Mouse (Mus musculus) intestine, embryonic 16.5 days (tissue): ENCODE results near the gene Tmem30b. TPM values are rescaled to one million over a fixed set of nuclear protein-coding genes. Genes with fewer than 3 reads are reported as not detected.

Experiments used
- ATAC-seq: fragments of 200-750 bp; cut with Nextera tagmentation; 2 replicates; pipeline ENCODE4 v1.8.0; 2017; ENCODE audit warnings: moderate TSS enrichment, moderate library complexity
- H3K27ac ChIP-seq: fragments of 300-500 bp; sonication (generic); 2 replicates; pipeline ENCODE4 v1.5.1; 2014; ENCODE audit warnings: mild to moderate bottlenecking, low read length
- H3K27me3 ChIP-seq: fragments of 300-500 bp; sonication (generic); replicated peaks from 2 replicates; pipeline ENCODE4 v1.6.1; 2014; ENCODE audit warnings: low read length, control low read depth, mixed read lengths; ENCODE audit not compliant: control insufficient read depth, insufficient read depth
- H3K36me3 ChIP-seq: fragments of 300-500 bp; sonication (generic); 2 replicates; pipeline ENCODE4 v1.6.1; 2014; ENCODE audit warnings: low read length, control low read depth; ENCODE audit not compliant: control insufficient read depth, insufficient read depth
- H3K4me1 ChIP-seq: fragments of 300-500 bp; sonication (generic); 2 replicates; pipeline ENCODE4 v1.6.1; 2014; ENCODE audit warnings: low read length, control low read depth, mixed read lengths; ENCODE audit not compliant: control insufficient read depth, insufficient read depth
- H3K4me2 ChIP-seq: fragments of 300-500 bp; sonication (generic); 2 replicates; pipeline ENCODE4 v1.6.1; 2014; ENCODE audit warnings: low read depth, low read length, control low read depth
- H3K4me3 ChIP-seq: fragments of 300-500 bp; sonication (generic); 2 replicates; pipeline ENCODE4 v1.5.1; 2014; ENCODE audit warnings: mild to moderate bottlenecking, low read length
- H3K9ac ChIP-seq: fragments of 300-500 bp; sonication (generic); 2 replicates; pipeline ENCODE4 v1.6.1; 2014; ENCODE audit warnings: low read depth, low read length
- H3K9me3 ChIP-seq: fragments of 300-500 bp; sonication (generic); 2 replicates; pipeline ENCODE4 v1.6.1; 2016; ENCODE audit warnings: low read length, control low read depth; ENCODE audit not compliant: control insufficient read depth
- WGBS: fragments of 180-500 bp; shearing (Covaris S2); extraction: QIAGEN DNeasy Blood & Tissue Kit; methylation state at CpG from one replicate; pipeline ENCODE4 v1.1.7; 2014; 5-methylcytosine and 5-hydroxymethylcytosine counted together
- polyA plus RNA-seq: library from polyadenylated mRNA; unstranded; fragments of >200 nt; fragmentation: Nextera tagmentation; extraction: Ambion mirVana; gene quantifications from 2 replicates; pipeline ENCODE4 v1.2.1, GENCODE M21; 2015

Tmem30b gene
- polyA plus RNA-seq, 1 experiment from 2014 or later, result 82.9 TPM

GRCm38 (mm10) chr12:73511467-73512047 is 34.6 kb downstream of the Tmem30b start:
- Histone ChIP-seq H3K4me2 (no peak overlapping the region), H3K4me1 (0 out of 2 replicates have a peak, but pooled peaks cover 3% of the 10 kb centered on the region), H3K27ac (no peak overlapping the region), H3K9me3 (no peaks in the 10 kb centered on the region), H3K36me3 (no peaks in the 10 kb centered on the region), H3K4me3 (no peak overlapping the region), H3K27me3 (0 out of 2 replicates have a peak, but pooled peaks cover 2% of the 10 kb centered on the region), H3K9ac (no peak overlapping the region)
- ATAC-seq, result no peak
- 81% methylated on average over 16 of the region's 16 CpGs for WGBS

- peaks cover 3% of the 10 kb centered on the region; the same call in 1 of the 2 replicates for H3K4me1 ChIP-seq
- H3K4me3 ChIP-seq, result no peak overlapping the region
- H3K27me3 ChIP-seq, result 0 out of 2 replicates have a peak, but pooled peaks cover 2% of the 10 kb centered on the region
- H3K36me3 ChIP-seq, result no peaks in the 10 kb centered on the region
- WGBS, result 64% methylated on average over 14 of the region's 14 CpGs
- ATAC-seq, result no peak
- peak overlapping the region; percentile 14; the same call in 1 of the 2 replicates for H3K4me2 ChIP-seq
- H3K9me3 ChIP-seq, result no peaks in the 10 kb centered on the region
- no peak overlapping the region for H3K27ac ChIP-seq
- H3K9ac ChIP-seq, result no peak overlapping the region
Observed at GRCm38 (mm10) chr12:73507105-73507504, 39.1 kb downstream of the Tmem30b start.

- no peaks in the 10 kb centered on the region for H3K9me3 ChIP-seq
- WGBS, result 68% methylated on average over 5 of the region's 5 CpGs
- H3K27ac ChIP-seq, result no peak overlapping the region
- H3K4me3 ChIP-seq, result no peak overlapping the region
- H3K9ac ChIP-seq, result no peak overlapping the region
- peaks cover 3% of the 10 kb centered on the region; the same call in 1 of the 2 replicates for H3K4me1 ChIP-seq
- no peaks in the 10 kb centered on the region for H3K36me3 ChIP-seq
- peak overlapping the region; percentile 14; the same call in 1 of the 2 replicates for H3K4me2 ChIP-seq
- ATAC-seq, result no peak
- 0 out of 2 replicates have a peak, but pooled peaks cover 2% of the 10 kb centered on the region for H3K27me3 ChIP-seq
Observed at GRCm38 (mm10) chr12:73506648-73507047, 39.5 kb downstream of the Tmem30b start.

- no peak overlapping the region for H3K4me2 ChIP-seq
- H3K27ac ChIP-seq, result no peak overlapping the region
- no peaks in the 10 kb centered on the region for H3K27me3 ChIP-seq
- H3K9ac ChIP-seq, result no peak overlapping the region
- H3K9me3 ChIP-seq, result no peaks in the 10 kb centered on the region
- WGBS, result 30% methylated on average over 5 of the region's 5 CpGs
- H3K4me1 ChIP-seq, result no peaks in the 10 kb centered on the region
- H3K36me3 ChIP-seq, result no peaks in the 10 kb centered on the region
- H3K4me3 ChIP-seq, result no peak overlapping the region
- peak; percentile 67 for ATAC-seq
Observed at GRCm38 (mm10) chr12:73500689-73501326, 45.4 kb downstream of the Tmem30b start.

GRCm38 (mm10) chr12:73495172-73495571 is 51.0 kb downstream of the Tmem30b start:
- Histone ChIP-seq H3K9me3 (no peaks in the 10 kb centered on the region), H3K9ac (no peak overlapping the region), H3K4me1 (0 out of 2 replicates have a peak, but pooled peaks cover 2% of the 10 kb centered on the region), H3K27ac (no peak overlapping the region), H3K4me2 (no peak overlapping the region), H3K4me3 (no peak overlapping the region), H3K27me3 (no peaks in the 10 kb centered on the region), H3K36me3 (no peaks in the 10 kb centered on the region)
- WGBS, result 73% methylated on average over 10 of the region's 10 CpGs
- no peak for ATAC-seq

- H3K27ac ChIP-seq, result no peak overlapping the region
- no peaks in the 10 kb centered on the region for H3K36me3 ChIP-seq
- H3K4me2 ChIP-seq, result no peak overlapping the region
- no peak for ATAC-seq
- no peak overlapping the region for H3K9ac ChIP-seq
- whole genome bisulfite sequencing, result 84% methylated on average over 16 of the region's 16 CpGs
- no peaks in the 10 kb centered on the region for H3K9me3 ChIP-seq
- H3K27me3 ChIP-seq, result no peaks in the 10 kb centered on the region
- H3K4me1 ChIP-seq, result 0 out of 2 replicates have a peak, but pooled peaks cover 2% of the 10 kb centered on the region
- no peak overlapping the region for H3K4me3 ChIP-seq
Observed at GRCm38 (mm10) chr12:73493929-73494530, 52.2 kb downstream of the Tmem30b start.

Other genes with a start within 250 kb of the Tmem30b start
- gene Prkch, start 38.4 kb upstream of the Tmem30b start, polyA plus RNA-seq, result 4.0 and 4.7 TPM in 2 replicates